10 mouse cellular contexts compared by ENCODE assay signal in the genomic region with DNA sequence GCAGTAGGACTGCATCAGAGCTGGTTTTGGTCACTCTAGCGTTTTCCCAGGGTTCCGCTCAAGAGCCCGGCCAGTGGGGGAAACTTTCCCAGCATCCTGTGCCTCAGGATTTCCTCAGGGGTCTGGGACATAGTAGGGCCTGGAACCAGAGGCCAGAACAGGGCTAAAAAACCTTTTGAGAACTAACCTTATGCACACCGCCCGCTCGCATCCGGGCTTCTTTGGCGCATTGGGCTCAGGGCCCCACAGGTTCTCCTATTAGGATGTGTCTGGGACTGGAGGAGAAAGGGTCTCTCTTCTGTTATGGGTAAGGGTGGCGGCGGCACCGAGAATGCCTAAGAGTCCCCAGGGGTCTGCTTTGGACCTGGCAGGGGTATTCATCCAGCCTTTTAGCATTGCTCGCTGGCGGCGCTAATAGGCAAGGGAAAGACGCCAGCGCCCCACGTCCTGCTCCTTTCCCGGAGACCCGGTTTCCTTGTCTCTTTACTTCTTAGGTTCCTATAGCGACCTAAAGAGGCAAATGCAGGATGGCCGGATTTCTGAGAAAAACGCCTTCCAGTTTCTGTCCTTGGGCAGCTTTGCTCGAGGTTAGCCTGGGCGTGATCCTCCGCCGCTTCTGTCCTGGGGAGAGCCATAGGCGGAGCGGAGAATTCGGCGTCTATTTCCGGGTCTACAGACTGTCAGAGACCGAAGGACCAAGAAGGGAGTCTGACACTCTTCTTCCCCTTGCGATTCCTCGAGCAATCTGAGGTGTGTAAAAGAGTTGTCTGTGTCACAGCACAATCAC. TPM values are rescaled to one million over a fixed set of nuclear protein-coding genes. Genes with fewer than 3 reads are reported as not detected.
DNase-seq lines count a peak whose midpoint lies in the region; ATAC-seq lines count a peak whose summit lies in the region.
"Had no signal": no experiment of that assay in that cellular context is flagged by ENCODE, and none has a peak within 500 bp of the region (broad histone marks: within the 10 kb centered on the region; RNA-seq: fewer than 3 reads in every experiment).

No protein-coding gene starts in this region.

- no peak for ATAC-seq in heart, embryonic 12.5 days (ENCODE audit: insufficient number of reproducible peaks, low FRiP score)
- peak; percentile 25; the same call in 1 of the 2 replicates for ATAC-seq in intestine, embryonic 15.5 days
- no peak for ATAC-seq in midbrain, embryonic 15.5 days (replicated peaks)

- peaks cover 76% of the 10 kb centered on the region for H3K27me3 ChIP-seq in heart, embryonic 12.5 days (replicated peaks)
- peaks cover 88% of the 10 kb centered on the region for H3K27me3 ChIP-seq in embryonic facial prominence, embryonic 10.5 days (replicated peaks; ENCODE audit: low read depth, poor library complexity, severe bottlenecking)
- H3K27me3 ChIP-seq in intestine, embryonic 15.5 days (replicated peaks), result peaks cover 66% of the 10 kb centered on the region
- peaks cover 71% of the 10 kb centered on the region for H3K27me3 ChIP-seq in midbrain, embryonic 15.5 days (replicated peaks)

- peaks cover 10% of the 10 kb centered on the region; the same call in 1 of the 2 replicates for H3K4me1 ChIP-seq in heart, embryonic 12.5 days (replicated peaks)
- peaks cover 14% of the 10 kb centered on the region for H3K4me1 ChIP-seq in embryonic facial prominence, embryonic 10.5 days
- H3K4me1 ChIP-seq in intestine, embryonic 15.5 days (replicated peaks), result 0 out of 2 replicates have a peak, but pooled peaks cover 2% of the 10 kb centered on the region
- H3K4me1 ChIP-seq in midbrain, embryonic 15.5 days, result peaks cover 11% of the 10 kb centered on the region

- DNase-seq in heart, postnatal 25 days (ENCODE audit: low spot score), result no peak
- DNase-seq in embryonic facial prominence, embryonic 10.5 days (ENCODE audit: low spot score), result peak; percentile 32
- DNase-seq in urinary bladder, postnatal 14 days (ENCODE audit: low spot score), result no peak
- no peak for DNase-seq in adrenal gland, adult 2 months
- DNase-seq in ovary, postnatal 10 days (ENCODE audit: low spot score), result no peak

- H3K4me3 ChIP-seq in heart, embryonic 12.5 days, result peak overlapping the region; percentile 33
- H3K4me3 ChIP-seq in embryonic facial prominence, embryonic 10.5 days, result peak overlapping the region; percentile 35
- peak overlapping the region; percentile 14; the same call in 1 of the 2 replicates for H3K4me3 ChIP-seq in intestine, embryonic 15.5 days (replicated peaks)
- no peak overlapping the region for H3K4me3 ChIP-seq in midbrain, embryonic 15.5 days

- no peaks in the 10 kb centered on the region for H3K9me3 ChIP-seq in heart, embryonic 12.5 days (replicated peaks)
- H3K9me3 ChIP-seq in embryonic facial prominence, embryonic 10.5 days, result no peaks in the 10 kb centered on the region
- H3K9me3 ChIP-seq in intestine, embryonic 15.5 days, result no peaks in the 10 kb centered on the region
- H3K9me3 ChIP-seq in midbrain, embryonic 15.5 days, result no peaks in the 10 kb centered on the region

- H3K36me3 ChIP-seq in heart, embryonic 12.5 days, result no peaks in the 10 kb centered on the region
- H3K36me3 ChIP-seq in embryonic facial prominence, embryonic 10.5 days (replicated peaks), result no peaks in the 10 kb centered on the region
- no peaks in the 10 kb centered on the region for H3K36me3 ChIP-seq in intestine, embryonic 15.5 days
- no peaks in the 10 kb centered on the region for H3K36me3 ChIP-seq in midbrain, embryonic 15.5 days (replicated peaks)

- WGBS in heart, embryonic 12.5 days, result 2% methylated on average over 34 of the region's 34 CpGs
- WGBS in embryonic facial prominence, embryonic 10.5 days, result 1% methylated on average over 34 of the region's 34 CpGs
- WGBS in intestine, embryonic 15.5 days, result 1% methylated on average over 34 of the region's 34 CpGs
- WGBS in midbrain, embryonic 15.5 days, result 2% methylated on average over 34 of the region's 34 CpGs

- H3K27ac ChIP-seq in heart, embryonic 12.5 days (ENCODE audit: poor library complexity, severe bottlenecking), result no peak overlapping the region
- H3K27ac ChIP-seq in embryonic facial prominence, embryonic 10.5 days (replicated peaks), result no peak overlapping the region
- H3K27ac ChIP-seq in intestine, embryonic 15.5 days, result no peak overlapping the region
- H3K27ac ChIP-seq in midbrain, embryonic 15.5 days, result no peak overlapping the region

- H3K4me2 ChIP-seq in heart, embryonic 12.5 days, result peak overlapping the region; percentile 62
- peak overlapping the region; percentile 53 for H3K4me2 ChIP-seq in intestine, embryonic 15.5 days (replicated peaks)
- H3K4me2 ChIP-seq in midbrain, embryonic 15.5 days, result peak overlapping the region; percentile 18

- intact Hi-C loops in heart, postnatal 25 days (cut with DNase I), result no loop called here

- H3K9ac ChIP-seq in heart, embryonic 12.5 days, result no peak overlapping the region
- H3K9ac ChIP-seq in intestine, embryonic 15.5 days, result no peak overlapping the region
- no peak overlapping the region for H3K9ac ChIP-seq in midbrain, embryonic 15.5 days

RNA-seq across cellular contexts. Expression of a gene that starts 2.4 kb away (rescaled TPM):
- polyA plus RNA-seq in heart, embryonic 12.5 days (2016; fragmentation: Nextera tagmentation; extraction: Ambion mirVana), result not detected in 2 replicates
- not detected for total RNA-seq in heart, postnatal 25 days (2021)
- 0.05 TPM in 1 of 2 replicates, not detected in the other for polyA plus RNA-seq in embryonic facial prominence, embryonic 10.5 days (2016; fragmentation: Nextera tagmentation; extraction: Ambion mirVana)
- polyA plus RNA-seq in intestine, embryonic 15.5 days (2015; fragmentation: Nextera tagmentation; extraction: Ambion mirVana), result not detected in 2 replicates
- polyA plus RNA-seq in midbrain, embryonic 15.5 days (2015; fragmentation: Nextera tagmentation; extraction: Ambion mirVana), result 2.2 and 2.4 TPM in 2 replicates
- not detected for total RNA-seq in adrenal gland, adult 2 months (2021)
- polyA plus RNA-seq in adrenal gland, adult 2 months (2012; rRNA removed), result 0.08 TPM in 1 of 2 replicates, not detected in the other
- total RNA-seq: CH12.LX; common myeloid progenitor, adult 5-6 weeks had no signal
